Comparison of ENCODE assay signal across 8 mouse cellular contexts in the genomic region with DNA sequence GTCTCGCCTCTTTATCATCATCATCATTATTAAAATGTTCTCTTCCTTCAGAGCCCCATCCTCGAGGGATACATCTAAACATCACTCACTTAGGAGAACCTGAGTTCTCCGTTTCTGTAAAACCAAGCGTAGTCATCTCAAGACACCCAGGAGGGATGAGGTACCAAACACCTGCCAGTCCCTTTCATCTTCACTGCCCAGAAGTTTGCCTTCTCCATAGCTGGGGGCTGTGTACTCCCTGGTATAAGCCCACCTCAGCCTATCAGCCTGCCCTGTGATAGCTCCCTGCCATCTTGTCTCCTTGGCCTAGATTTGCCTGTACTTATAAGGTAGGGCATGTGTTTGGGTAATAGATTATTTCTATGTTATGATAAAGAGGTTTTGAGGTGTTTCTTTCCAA. TPM values are rescaled to one million over a fixed set of nuclear protein-coding genes. Genes with fewer than 3 reads are reported as not detected.
A peak's percentile ranks its signal among the peaks of the same experiment; 100 is the strongest.
DNase-seq lines count a peak whose midpoint lies in the region; TF ChIP-seq lines count a peak whose summit lies in the region.

No protein-coding gene starts in this region.

- H3K4me1 ChIP-seq in heart, adult 2 months (ENCODE audit: control insufficient read depth, insufficient read depth, low read length): peaks cover 11% of the 10 kb centered on the region
- peaks cover 4% of the 10 kb centered on the region for H3K4me1 ChIP-seq in ES-Bruce4 (ENCODE audit: control insufficient read depth, insufficient read depth, low read length)
- peaks cover 18% of the 10 kb centered on the region for H3K4me1 ChIP-seq in hindbrain, embryonic 10.5 days (replicated peaks)
- peaks cover 62% of the 10 kb centered on the region for H3K4me1 ChIP-seq in megakaryocyte, embryonic 14.5 days

- H3K36me3 ChIP-seq in heart, adult 2 months (ENCODE audit: control insufficient read depth, insufficient read depth, low read length): peaks cover 6% of the 10 kb centered on the region
- H3K36me3 ChIP-seq in ES-Bruce4 (ENCODE audit: control insufficient read depth, insufficient read depth, low read length, poor library complexity, severe bottlenecking): no peaks in the 10 kb centered on the region
- H3K36me3 ChIP-seq in hindbrain, embryonic 10.5 days: no peaks in the 10 kb centered on the region
- peaks cover 11% of the 10 kb centered on the region for H3K36me3 ChIP-seq in megakaryocyte, embryonic 14.5 days (replicated peaks; ENCODE audit: low read length)

- peak overlapping the region; percentile 63 for H3K4me3 ChIP-seq in heart, adult 2 months
- H3K4me3 ChIP-seq in ES-Bruce4 (ENCODE audit: low read depth, low read length): peak overlapping the region; percentile 66
- H3K4me3 ChIP-seq in hindbrain, embryonic 10.5 days: peak overlapping the region; percentile 94
- H3K4me3 ChIP-seq in megakaryocyte, embryonic 14.5 days (replicated peaks): peak overlapping the region; percentile 94

- no peaks in the 10 kb centered on the region for H3K27me3 ChIP-seq in heart, adult 2 months (ENCODE audit: control insufficient read depth, insufficient read depth, low read length)
- H3K27me3 ChIP-seq in ES-Bruce4 (ENCODE audit: control insufficient read depth, insufficient read depth, low read length, poor library complexity, severe bottlenecking): no peaks in the 10 kb centered on the region
- peaks cover 9% of the 10 kb centered on the region for H3K27me3 ChIP-seq in hindbrain, embryonic 10.5 days (ENCODE audit: insufficient read depth, poor library complexity, severe bottlenecking)
- no peaks in the 10 kb centered on the region for H3K27me3 ChIP-seq in megakaryocyte, embryonic 14.5 days (replicated peaks)

- TF ChIP-seq EP300 in heart, adult 2 months (IDR thresholded peaks at IDR 0.05; ENCODE audit: insufficient read depth, low read depth, low read length): no peak
- TF ChIP-seq EP300 in ES-Bruce4 (IDR thresholded peaks at IDR 0.05; ENCODE audit: insufficient read depth, low read depth, low read length): no peak

- TF ChIP-seq POLR2A in heart, adult 2 months (IDR thresholded peaks at IDR 0.05; ENCODE audit: insufficient read depth, low read depth, low read length): no peak
- TF ChIP-seq POLR2A in ES-Bruce4 (IDR thresholded peaks at IDR 0.05; ENCODE audit: insufficient read depth, low read length): no peak

- H3K9me3 ChIP-seq in ES-Bruce4 (replicated peaks; ENCODE audit: control insufficient read depth, insufficient read depth, low read length, poor library complexity, severe bottlenecking): no peaks in the 10 kb centered on the region
- no peaks in the 10 kb centered on the region for H3K9me3 ChIP-seq in hindbrain, embryonic 10.5 days
- no peaks in the 10 kb centered on the region for H3K9me3 ChIP-seq in megakaryocyte, embryonic 14.5 days

- 19% methylated on average over 4 of the region's 4 CpGs for WGBS in heart, adult 2 months
- WGBS in hindbrain, embryonic 10.5 days: 11% methylated on average over 4 of the region's 4 CpGs

- no peak for TF ChIP-seq CTCF in heart, adult 2 months (IDR thresholded peaks at IDR 0.05)
- no peak for TF ChIP-seq CTCF in ES-Bruce4 (IDR thresholded peaks at IDR 0.05; ENCODE audit: low read depth, low read length)

- H3K79me2 ChIP-seq in heart, adult 2 months (replicated peaks; ENCODE audit: control insufficient read depth, insufficient read depth, low read length): peaks cover 4% of the 10 kb centered on the region

- H3K9ac ChIP-seq in heart, adult 2 months (ENCODE audit: low read depth, low read length): peak overlapping the region; percentile 92
- H3K9ac ChIP-seq in ES-Bruce4 (ENCODE audit: low read depth, poor library complexity, severe bottlenecking): peak overlapping the region; percentile 89

- peak overlapping the region; percentile 87 for H3K27ac ChIP-seq in heart, adult 2 months
- H3K27ac ChIP-seq in ES-Bruce4 (ENCODE audit: insufficient read depth, low read length): no peak overlapping the region
- H3K27ac ChIP-seq in hindbrain, embryonic 10.5 days: no peak overlapping the region

- intact Hi-C loops in heart, adult 2 months (cut with DNase I): loop anchor here (2.0 to 10.0 kb wide), 2 partner anchors 78 to 394 kb away; partner anchors contain the start of genes Faf1 and Osbpl9
- intact Hi-C loops in heart, postnatal 14 days (cut with DNase I): loop anchor here (5.0 kb wide), 1 partner anchor 79 kb away; the partner anchor contains the start of gene Osbpl9

- DNase-seq in heart, adult 2 months: no peak
- no peak for DNase-seq in heart, postnatal 14 days
- no peak for DNase-seq in hindbrain, embryonic 10.5 days (ENCODE audit: low spot score)
- DNase-seq in Muller cell, postnatal 12 days (ENCODE audit: inconsistent ontology term): no peak
- no peak for DNase-seq in testis, postnatal 10 days (ENCODE audit: low spot score)
- no peak for DNase-seq in frontal cortex, postnatal 36 days (ENCODE audit: low spot score in 2 of 2)

RNA-seq across cellular contexts. Expression of gene Eps15, which starts 1.1 kb away (rescaled TPM):
- total RNA-seq in heart, adult 2 months (2021): 10 to 100 TPM; 43.1 to 46.8 TPM
- 9.9 and 19.3 TPM in 2 replicates for polyA plus RNA-seq in heart, adult 2 months (2012; rRNA removed)
- total RNA-seq in heart, postnatal 14 days (2021): 10 to 100 TPM; 41.6 to 46.3 TPM
- 47.1 and 51.5 TPM in 2 replicates for polyA plus RNA-seq in ES-Bruce4 (2011; ENCODE audit: insufficient read depth, insufficient read length, low read depth, missing spikeins)
- 39.4 and 41.6 TPM in 2 replicates for polyA plus RNA-seq in hindbrain, embryonic 10.5 days (2016; fragmentation: Nextera tagmentation; extraction: Ambion mirVana)
- polyA plus RNA-seq in megakaryocyte, embryonic 14.5 days (2012; ENCODE audit: insufficient read depth, low replicate concordance): 5.4 and 13.3 TPM in 2 replicates

RNA-seq across cellular contexts. Expression of gene Calr4, which starts 46.9 kb away (rescaled TPM):
- total RNA-seq in heart, adult 2 months (2021): not detected
- 0.15 TPM in 1 of 2 replicates, not detected in the other for polyA plus RNA-seq in heart, adult 2 months (2012; rRNA removed)
- under 1 TPM in 1 of 2 experiments, not detected in 1; 0.62 TPM for total RNA-seq in heart, postnatal 14 days (2021)
- 0.78 TPM in 1 of 2 replicates, not detected in the other for polyA plus RNA-seq in ES-Bruce4 (2011; ENCODE audit: insufficient read depth, insufficient read length, low read depth, missing spikeins)
- 0.10 TPM in 1 of 2 replicates, not detected in the other for polyA plus RNA-seq in hindbrain, embryonic 10.5 days (2016; fragmentation: Nextera tagmentation; extraction: Ambion mirVana)
- polyA plus RNA-seq in megakaryocyte, embryonic 14.5 days (2012; ENCODE audit: insufficient read depth, low replicate concordance): not detected in 2 replicates
